Mouse (Mus musculus): ENCODE data around the gene Cd180. TPM values are rescaled to one million over a fixed set of nuclear protein-coding genes. Genes with fewer than 3 reads are reported as not detected.
A peak's percentile ranks its signal among the peaks of the same experiment; 100 is the strongest.

Gene Cd180
- 1 to 10 TPM in 1 of 2 experiments, under 1 TPM in 1; 0.93 to 3.2 TPM for total RNA-seq (2021)
- long read RNA-seq, experiment 1, partial matches to known transcripts, result 0 of 1 reads
- long read RNA-seq, experiment 1, other reads (novel, unspliced or antisense), result 0 of 1 reads
- long read RNA-seq, experiment 2, partial matches to known transcripts, result 0 of 4 reads
- long read RNA-seq, experiment 2, other reads (novel, unspliced or antisense), result 3 of 4 reads

GRCm38 (mm10) chr13:102693341-102693801 lies at the start of gene Cd180:
TSS of gene Cd180 (plus strand) at chr13:102693558.
- no peak for DNase-seq (ENCODE audit: low spot score in 2 of 2)

DNA sequence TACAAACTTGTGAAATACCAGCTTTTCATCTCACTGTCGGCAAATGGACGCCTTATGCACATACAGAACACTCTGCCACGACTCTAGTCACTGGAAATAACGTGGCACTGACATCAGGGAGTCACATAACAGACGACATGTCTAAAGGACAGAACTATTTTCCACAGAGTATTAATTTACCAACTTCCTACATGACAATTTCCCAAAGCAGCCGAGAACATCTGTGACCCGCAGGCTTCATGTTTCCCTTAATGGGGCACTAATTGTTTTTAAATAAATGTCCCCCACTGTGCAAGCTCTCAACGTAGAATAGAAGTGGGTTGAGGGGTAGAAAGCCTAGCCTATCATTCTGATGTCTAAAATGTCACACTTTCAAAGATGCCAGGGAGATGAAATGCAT lies 49.0 kb upstream of the Cd180 start:
- no peak for DNase-seq (ENCODE audit: low spot score in 2 of 2)

GRCm38 (mm10) chr13:102644789-102645551 lies 48.4 kb upstream of the Cd180 start:
- DNase-seq (ENCODE audit: low spot score in 2 of 2), result peak; percentile 54 to 69

DNA sequence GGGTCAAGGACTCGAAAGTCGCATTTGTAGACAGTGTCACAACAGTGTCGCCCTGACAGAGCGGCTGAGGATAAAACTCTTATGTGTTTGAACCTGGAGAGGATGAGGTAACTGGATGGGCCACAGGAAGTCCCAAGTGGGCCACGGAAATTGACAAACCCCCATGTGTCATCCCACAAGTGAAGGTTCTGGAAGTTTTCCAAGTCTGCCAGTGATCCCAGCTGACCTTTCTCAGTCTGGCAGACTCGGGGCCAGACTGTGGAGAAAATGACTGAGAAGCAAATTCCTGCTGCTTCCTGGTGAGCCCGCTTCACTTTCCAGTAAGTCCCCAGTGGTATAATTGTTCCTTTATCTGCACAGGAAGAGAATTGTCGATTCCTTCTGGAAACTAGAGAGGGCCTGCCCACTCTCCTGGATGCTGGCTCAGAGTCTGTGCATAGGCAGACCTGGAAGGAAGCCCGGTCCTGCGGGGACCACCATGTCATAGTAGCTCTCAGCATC lies 47.0 kb upstream of the Cd180 start:
- no peak for DNase-seq (ENCODE audit: low spot score in 2 of 2)

DNA sequence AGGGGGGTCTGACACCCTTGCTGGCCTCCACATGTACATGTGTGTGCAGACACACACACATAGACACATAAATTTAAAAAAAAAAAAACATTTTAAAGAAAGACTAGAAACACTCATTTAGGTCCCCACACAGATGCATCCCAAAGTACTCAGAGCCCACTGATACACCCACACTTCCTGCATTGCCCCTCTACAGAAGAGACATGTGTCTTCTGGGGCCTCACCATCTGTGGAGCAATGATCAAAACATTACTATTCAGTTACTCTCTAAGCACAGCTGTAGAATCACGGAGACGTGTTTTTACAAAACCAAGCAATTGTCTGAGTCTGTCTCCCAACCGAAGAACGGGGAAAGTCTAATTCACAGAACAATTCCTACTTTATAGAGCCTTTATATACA lies 45.8 kb upstream of the Cd180 start:
- no peak for DNase-seq (ENCODE audit: low spot score in 2 of 2)

DNA sequence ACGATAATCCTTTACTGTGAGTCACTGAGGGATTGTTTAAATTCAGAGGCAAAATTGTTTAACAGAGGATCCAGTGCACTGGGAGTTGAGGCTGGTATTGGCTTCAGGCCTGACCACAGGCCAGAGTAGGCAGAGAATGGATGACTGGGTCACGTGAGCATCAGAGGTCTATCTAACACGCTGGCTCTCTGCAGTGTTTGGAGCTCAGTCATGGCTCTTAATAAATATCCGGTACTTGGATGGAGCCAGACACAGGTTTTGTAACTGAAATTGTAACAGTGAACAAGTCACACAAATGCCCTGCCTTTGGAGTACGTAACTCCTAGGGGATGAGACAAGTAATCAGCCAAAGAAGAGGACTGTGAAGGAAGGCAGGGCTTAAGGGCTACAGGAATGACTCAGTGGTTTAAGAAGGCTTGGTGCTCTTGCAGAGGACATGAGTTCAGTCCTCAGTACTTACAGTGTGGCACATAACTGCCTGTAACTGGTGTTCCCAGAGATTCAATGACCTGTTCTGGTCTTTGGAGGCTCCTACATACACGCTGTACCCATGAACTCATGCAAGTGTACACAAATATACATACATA lies 41.0 kb upstream of the Cd180 start:
- no peak for DNase-seq (ENCODE audit: low spot score in 2 of 2)

DNA sequence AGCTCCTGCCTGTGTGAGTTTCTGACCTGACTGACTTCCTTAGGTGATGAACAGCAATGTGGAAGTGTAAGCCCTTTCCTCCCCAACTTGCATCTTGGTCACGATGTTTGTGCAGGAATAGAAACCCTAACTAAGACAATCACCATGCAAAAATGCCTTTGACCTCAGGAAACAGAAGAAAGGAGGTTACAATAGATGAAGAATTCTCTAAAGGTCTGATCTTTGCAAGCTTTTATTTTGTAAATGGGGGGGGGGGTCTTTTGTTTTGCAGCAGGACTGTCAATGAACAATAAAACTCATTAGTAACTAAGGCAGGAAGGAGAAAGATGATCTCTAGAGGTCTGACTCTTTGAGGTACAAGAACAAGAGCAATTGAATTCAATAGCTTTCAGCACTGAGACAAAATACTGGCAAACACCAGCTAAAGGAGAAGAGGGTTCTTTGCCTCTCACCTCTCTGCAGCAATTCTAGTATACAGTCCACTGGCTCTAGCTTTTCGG lies 38.2 kb upstream of the Cd180 start:
- DNase-seq (ENCODE audit: low spot score in 2 of 2), result no peak

DNA sequence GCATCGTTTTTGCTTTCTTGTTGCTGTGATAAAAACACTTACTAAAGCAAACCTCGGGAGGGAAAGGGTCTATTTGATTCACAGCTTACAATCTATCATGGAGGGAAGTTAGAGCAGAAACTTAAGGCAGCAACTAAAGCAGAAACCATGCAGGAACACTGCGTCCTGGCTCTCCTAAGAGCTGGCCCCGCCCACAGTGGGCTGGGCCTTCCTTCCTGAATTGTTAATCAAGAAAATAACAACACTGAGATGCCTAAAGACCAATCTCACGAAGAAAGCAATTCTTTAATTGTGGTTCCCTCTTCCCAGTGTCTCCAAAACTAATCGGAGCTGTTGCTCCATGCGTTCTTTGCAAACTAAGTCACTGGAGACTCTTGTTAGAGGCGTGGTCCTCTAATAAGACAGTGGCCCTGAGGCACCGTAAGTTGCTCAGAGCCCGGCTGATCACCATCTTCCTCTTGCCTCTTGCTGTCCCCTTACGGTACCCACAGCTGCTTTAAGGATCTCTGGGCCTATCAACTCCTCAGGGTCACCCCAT lies 37.1 kb upstream of the Cd180 start:
- no peak for DNase-seq (ENCODE audit: low spot score in 2 of 2)

GRCm38 (mm10) chr13:102658223-102658839 lies 35.0 kb upstream of the Cd180 start:
- no peak for DNase-seq (ENCODE audit: low spot score in 2 of 2)

DNA sequence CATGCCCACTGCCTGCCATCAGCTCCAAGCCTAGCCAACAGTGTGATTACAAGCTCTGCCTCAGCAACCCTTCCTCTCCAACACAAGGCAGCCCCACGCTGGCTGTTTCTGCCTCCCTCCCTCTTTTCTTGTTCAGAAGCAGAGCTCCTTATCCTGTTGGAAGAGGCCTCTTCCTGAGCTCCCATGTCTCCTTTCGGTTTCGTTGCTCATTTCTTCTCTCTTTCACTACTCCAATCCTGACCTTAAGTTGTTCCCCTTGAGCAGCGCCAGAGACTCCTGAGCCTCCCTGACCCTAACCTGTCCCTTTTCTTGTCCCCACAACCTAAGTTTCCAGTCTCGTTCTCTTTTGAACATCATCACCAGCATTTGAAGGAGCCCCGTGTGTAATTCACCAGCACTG lies 29.3 kb upstream of the Cd180 start:
- no peak for DNase-seq (ENCODE audit: low spot score in 2 of 2)

DNA sequence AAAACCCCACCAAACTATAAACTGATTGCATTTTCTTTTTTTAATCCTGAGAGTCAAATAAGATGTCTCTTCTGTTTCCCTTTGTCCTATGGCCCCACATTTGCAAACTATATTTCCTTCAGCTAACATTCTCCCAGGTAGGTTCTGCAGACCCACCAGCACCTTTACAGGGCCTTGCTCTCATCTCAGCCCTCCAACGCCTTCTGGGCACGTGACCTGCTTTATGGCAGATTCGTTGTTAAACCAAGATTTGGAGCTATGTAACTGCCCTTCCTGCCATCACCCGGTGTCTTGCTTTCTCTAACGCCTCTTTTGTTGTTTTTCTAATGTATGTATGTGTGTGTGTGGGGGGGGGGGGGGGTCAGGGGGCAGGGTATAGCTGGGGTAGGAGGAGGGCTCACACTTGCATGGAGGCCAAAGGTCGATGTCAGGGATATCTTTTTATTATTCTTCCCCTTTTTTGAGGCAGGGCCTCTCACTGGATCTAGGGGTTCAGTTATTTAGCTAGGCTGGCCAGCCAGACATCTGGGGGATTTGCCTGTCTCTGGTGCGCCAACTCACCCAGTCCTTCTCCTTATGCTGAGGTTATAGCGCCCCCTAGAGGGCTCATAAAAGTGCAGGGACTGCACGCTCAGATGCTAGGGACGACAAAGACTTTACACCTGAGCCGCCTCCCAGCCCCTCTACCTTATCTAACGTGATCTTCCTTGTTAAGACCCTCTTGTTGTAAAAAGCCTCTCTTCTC lies 28.3 kb upstream of the Cd180 start:
- DNase-seq (ENCODE audit: low spot score in 2 of 2), result peak in 1 of 2 experiments; percentile 43

GRCm38 (mm10) chr13:102665588-102666232 lies 27.6 kb upstream of the Cd180 start:
- no peak for DNase-seq (ENCODE audit: low spot score in 2 of 2)

DNA sequence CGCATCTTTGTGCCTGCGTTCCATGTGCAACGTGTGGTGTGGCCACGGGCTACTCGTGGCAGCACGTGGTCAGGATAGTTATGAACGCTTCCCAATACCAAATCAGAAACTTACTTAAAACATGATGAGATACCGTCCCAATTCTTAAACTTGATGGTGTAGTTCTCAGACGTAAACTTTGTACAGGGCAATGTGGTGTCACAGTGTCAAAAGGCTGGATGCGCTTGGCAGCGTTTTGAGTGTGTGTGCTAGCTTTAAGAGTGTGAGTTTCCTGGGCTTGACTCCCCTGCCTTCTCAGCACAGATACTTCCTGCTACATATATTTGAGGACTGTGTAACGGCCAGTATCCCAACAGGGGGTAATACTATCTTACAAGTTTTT lies 27.1 kb upstream of the Cd180 start:
- no peak for DNase-seq (ENCODE audit: low spot score in 2 of 2)

- DNase-seq (ENCODE audit: low spot score in 2 of 2), result no peak
Observed at GRCm38 (mm10) chr13:102666731-102667130, 26.6 kb upstream of the Cd180 start.

DNA sequence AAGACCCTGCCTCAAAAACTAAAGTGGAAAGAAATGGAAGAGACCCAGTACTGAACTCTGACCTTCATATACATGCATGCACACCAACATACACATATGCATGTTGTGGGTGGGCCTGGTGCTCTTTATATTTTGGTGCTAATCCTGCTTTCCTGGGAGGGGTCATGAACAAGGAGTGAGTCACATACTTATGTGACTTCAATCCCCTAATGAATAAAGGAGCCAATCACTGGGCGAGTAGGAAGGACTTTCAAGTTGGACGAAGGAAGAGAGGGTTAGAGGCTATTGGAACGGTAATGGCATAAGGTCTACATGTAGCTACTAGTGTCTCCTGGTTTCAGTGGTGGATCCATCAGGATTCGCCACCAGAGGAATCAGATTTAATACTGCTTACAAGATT lies 26.0 kb upstream of the Cd180 start:
- no peak for DNase-seq (ENCODE audit: low spot score in 2 of 2)

- DNase-seq (ENCODE audit: low spot score in 2 of 2), result no peak
Observed at GRCm38 (mm10) chr13:102667842-102668241, 25.5 kb upstream of the Cd180 start.

- DNase-seq (ENCODE audit: low spot score in 2 of 2), result no peak
Observed at GRCm38 (mm10) chr13:102668933-102669332, 24.4 kb upstream of the Cd180 start.

DNA sequence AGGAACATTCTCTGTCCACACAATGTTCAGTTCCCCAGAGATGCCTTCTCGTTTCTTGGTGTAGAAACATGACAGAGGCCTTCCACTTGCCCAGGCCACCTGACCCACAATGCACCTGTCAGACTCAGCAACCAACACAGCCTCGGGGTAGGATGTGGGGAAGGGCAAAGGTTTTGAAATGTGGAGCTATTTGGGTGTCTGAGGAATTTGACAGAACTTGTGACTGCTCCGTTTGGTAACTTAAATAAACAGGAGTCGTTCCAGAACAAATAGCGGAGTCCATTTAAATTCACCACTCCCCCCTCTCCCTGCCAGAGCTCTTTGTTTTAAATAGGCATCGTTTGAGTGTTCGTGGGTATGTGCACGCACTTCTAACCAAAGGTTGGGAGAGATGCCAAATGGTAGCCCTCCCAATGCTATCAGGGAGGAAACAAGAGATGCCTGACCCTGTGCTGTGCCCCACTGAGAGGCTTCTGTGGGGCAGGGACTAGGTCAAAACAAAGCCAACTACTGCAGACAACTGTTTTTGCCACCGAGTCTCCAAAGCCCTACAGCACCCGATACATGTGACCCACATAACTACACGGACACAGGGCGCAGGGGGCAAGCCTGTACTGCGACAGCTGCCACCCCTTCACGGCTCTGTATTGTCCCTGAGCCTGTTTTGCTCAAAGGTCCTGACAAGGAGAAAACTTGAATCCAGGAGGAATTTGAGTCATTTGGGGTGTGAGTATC lies 23.7 kb upstream of the Cd180 start:
- DNase-seq (ENCODE audit: low spot score in 2 of 2), result no peak

GRCm38 (mm10) chr13:102670503-102670902 lies 22.9 kb upstream of the Cd180 start:
- no peak for DNase-seq (ENCODE audit: low spot score in 2 of 2)

All from adrenal gland, adult 18-20 months (tissue).